Mouse (Mus musculus): ENCODE measurements around the gene Ifne.

DNA sequence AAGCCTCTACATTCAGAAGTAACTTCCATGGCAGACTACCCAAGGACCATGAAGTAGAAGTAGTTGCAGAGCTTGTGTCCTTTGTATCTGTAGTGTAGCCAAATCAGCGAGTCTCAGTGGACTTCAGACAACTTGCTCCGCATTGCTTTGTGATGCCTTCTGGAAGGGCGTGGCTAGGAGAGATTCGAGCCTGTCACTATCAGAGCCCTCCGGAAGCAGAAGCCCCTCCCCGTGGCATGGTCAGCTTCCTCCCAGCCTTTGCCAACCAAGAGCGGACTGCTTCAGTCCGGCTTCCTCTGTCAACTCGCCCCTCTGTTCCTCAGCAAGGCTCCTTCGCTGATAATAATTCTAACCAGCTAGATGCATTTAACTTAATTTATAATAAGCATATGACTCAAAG, 1.8 kb downstream of the Ifne start:
- TF ChIP-seq CTCF (IDR thresholded peaks at IDR 0.05; ENCODE audit: control insufficient read depth, insufficient read depth, low read length) (no peak), POLR2A (IDR thresholded peaks at IDR 0.05; ENCODE audit: borderline replicate concordance, control insufficient read depth, low read depth, low read length) (no peak)

All from bone marrow, adult 2 months (tissue).